Mouse (Mus musculus): ENCODE results near the gene Eefsec. TPM values are rescaled to one million over a fixed set of nuclear protein-coding genes. Genes with fewer than 3 reads are reported as not detected.
A peak's percentile ranks its signal among the peaks of the same experiment; 100 is the strongest.

The Eefsec gene
- polyA plus RNA-seq, 1 experiment from 2014 or later, result 26.3 TPM

GRCm38 (mm10) chr6:88361096-88361495 is 85.2 kb downstream of the Eefsec start:
- H3K27ac ChIP-seq (ENCODE audit: low read length), result no peak overlapping the region
- H3K27me3 ChIP-seq (ENCODE audit: control insufficient read depth, insufficient read depth, low read depth, low read length), result no peaks in the 10 kb centered on the region
- no peaks in the 10 kb centered on the region for H3K36me3 ChIP-seq (ENCODE audit: control insufficient read depth, insufficient read depth, low read length)
- 90% methylated on average over 1 of the region's 1 CpGs for WGBS
- H3K4me1 ChIP-seq (ENCODE audit: control insufficient read depth, insufficient read depth, low read length), result no peaks in the 10 kb centered on the region
- H3K9me3 ChIP-seq (replicated peaks; ENCODE audit: control insufficient read depth, low read length, poor library complexity, severe bottlenecking), result no peaks in the 10 kb centered on the region
- no peak overlapping the region for H3K4me2 ChIP-seq (ENCODE audit: low read length)
- no peak overlapping the region for H3K4me3 ChIP-seq (ENCODE audit: low read depth, low read length)
- no peak overlapping the region for H3K9ac ChIP-seq (ENCODE audit: low read depth, low read length)
- ATAC-seq, result no peak

GRCm38 (mm10) chr6:88358210-88358609 is 88.1 kb downstream of the Eefsec start:
- H3K36me3 ChIP-seq (ENCODE audit: control insufficient read depth, insufficient read depth, low read length), result no peaks in the 10 kb centered on the region; the same call in 1 of the 2 replicates
- H3K4me1 ChIP-seq (ENCODE audit: control insufficient read depth, insufficient read depth, low read length), result no peaks in the 10 kb centered on the region
- ATAC-seq, result no peak
- H3K4me3 ChIP-seq (ENCODE audit: low read depth, low read length), result no peak overlapping the region
- no peaks in the 10 kb centered on the region for H3K27me3 ChIP-seq (ENCODE audit: control insufficient read depth, insufficient read depth, low read depth, low read length)
- H3K4me2 ChIP-seq (ENCODE audit: low read length), result no peak overlapping the region
- H3K9ac ChIP-seq (ENCODE audit: low read depth, low read length), result no peak overlapping the region
- no peaks in the 10 kb centered on the region for H3K9me3 ChIP-seq (replicated peaks; ENCODE audit: control insufficient read depth, low read length, poor library complexity, severe bottlenecking)
- H3K27ac ChIP-seq (ENCODE audit: low read length), result no peak overlapping the region

GRCm38 (mm10) chr6:88355866-88356265 is 90.5 kb downstream of the Eefsec start:
- no peaks in the 10 kb centered on the region; the same call in 1 of the 2 replicates for H3K36me3 ChIP-seq (ENCODE audit: control insufficient read depth, insufficient read depth, low read length)
- no peak overlapping the region for H3K27ac ChIP-seq (ENCODE audit: low read length)
- H3K4me3 ChIP-seq (ENCODE audit: low read depth, low read length), result no peak overlapping the region
- WGBS, result 88% methylated on average over 3 of the region's 3 CpGs
- H3K27me3 ChIP-seq (ENCODE audit: control insufficient read depth, insufficient read depth, low read depth, low read length), result no peaks in the 10 kb centered on the region
- H3K9me3 ChIP-seq (replicated peaks; ENCODE audit: control insufficient read depth, low read length, poor library complexity, severe bottlenecking), result no peaks in the 10 kb centered on the region
- H3K9ac ChIP-seq (ENCODE audit: low read depth, low read length), result no peak overlapping the region
- no peak overlapping the region for H3K4me2 ChIP-seq (ENCODE audit: low read length)
- ATAC-seq, result no peak
- no peaks in the 10 kb centered on the region for H3K4me1 ChIP-seq (ENCODE audit: control insufficient read depth, insufficient read depth, low read length)

GRCm38 (mm10) chr6:88352541-88352940 is 93.8 kb downstream of the Eefsec start:
- no peak for ATAC-seq
- no peaks in the 10 kb centered on the region; the same call in 1 of the 2 replicates for H3K36me3 ChIP-seq (ENCODE audit: control insufficient read depth, insufficient read depth, low read length)
- H3K27me3 ChIP-seq (ENCODE audit: control insufficient read depth, insufficient read depth, low read depth, low read length), result no peaks in the 10 kb centered on the region
- H3K27ac ChIP-seq (ENCODE audit: low read length), result no peak overlapping the region
- H3K9ac ChIP-seq (ENCODE audit: low read depth, low read length), result no peak overlapping the region
- H3K4me2 ChIP-seq (ENCODE audit: low read length), result no peak overlapping the region
- WGBS, result 73% methylated on average over 4 of the region's 4 CpGs
- H3K9me3 ChIP-seq (replicated peaks; ENCODE audit: control insufficient read depth, low read length, poor library complexity, severe bottlenecking), result no peaks in the 10 kb centered on the region
- no peak overlapping the region for H3K4me3 ChIP-seq (ENCODE audit: low read depth, low read length)
- H3K4me1 ChIP-seq (ENCODE audit: control insufficient read depth, insufficient read depth, low read length), result no peaks in the 10 kb centered on the region

- ATAC-seq, result no peak
- no peaks in the 10 kb centered on the region for H3K9me3 ChIP-seq (replicated peaks; ENCODE audit: control insufficient read depth, low read length, poor library complexity, severe bottlenecking)
- 100% methylated on average over 1 of the region's 1 CpGs for WGBS
Observed at GRCm38 (mm10) chr6:88346776-88347175, 99.6 kb downstream of the Eefsec start.

GRCm38 (mm10) chr6:88345311-88345710 is 101.0 kb downstream of the Eefsec start:
- 53% methylated on average over 2 of the region's 2 CpGs for WGBS
- Histone ChIP-seq H3K9ac (ENCODE audit: low read depth, low read length) (no peak overlapping the region), H3K4me3 (ENCODE audit: low read depth, low read length) (no peak overlapping the region), H3K4me1 (ENCODE audit: control insufficient read depth, insufficient read depth, low read length) (peaks cover 24% of the 10 kb centered on the region), H3K27ac (ENCODE audit: low read length) (no peak overlapping the region), H3K4me2 (ENCODE audit: low read length) (no peak overlapping the region), H3K27me3 (ENCODE audit: control insufficient read depth, insufficient read depth, low read depth, low read length) (no peaks in the 10 kb centered on the region), H3K9me3 (replicated peaks; ENCODE audit: control insufficient read depth, low read length, poor library complexity, severe bottlenecking) (no peaks in the 10 kb centered on the region), H3K36me3 (ENCODE audit: control insufficient read depth, insufficient read depth, low read length) (no peaks in the 10 kb centered on the region)
- no peak for ATAC-seq

More at GRCm38 (mm10) chr6:88346776-88347175, 99.6 kb downstream of the Eefsec start:
- no peaks in the 10 kb centered on the region for H3K27me3 ChIP-seq (ENCODE audit: control insufficient read depth, insufficient read depth, low read depth, low read length)
- H3K4me2 ChIP-seq (ENCODE audit: low read length), result no peak overlapping the region
- H3K36me3 ChIP-seq (ENCODE audit: control insufficient read depth, insufficient read depth, low read length), result no peaks in the 10 kb centered on the region
- no peak overlapping the region for H3K27ac ChIP-seq (ENCODE audit: low read length)
- no peak overlapping the region for H3K9ac ChIP-seq (ENCODE audit: low read depth, low read length)
- no peak overlapping the region for H3K4me3 ChIP-seq (ENCODE audit: low read depth, low read length)
- peaks cover 24% of the 10 kb centered on the region for H3K4me1 ChIP-seq (ENCODE audit: control insufficient read depth, insufficient read depth, low read length)

GRCm38 (mm10) chr6:88343485-88344450 is 102.6 kb downstream of the Eefsec start:
- WGBS, result 41% methylated on average over 7 of the region's 7 CpGs
- Histone ChIP-seq H3K27ac (ENCODE audit: low read length) (peak overlapping the region; percentile 54), H3K9ac (ENCODE audit: low read depth, low read length) (peak overlapping the region; percentile 18; the same call in 1 of the 2 replicates), H3K27me3 (ENCODE audit: control insufficient read depth, insufficient read depth, low read depth, low read length) (no peaks in the 10 kb centered on the region), H3K9me3 (replicated peaks; ENCODE audit: control insufficient read depth, low read length, poor library complexity, severe bottlenecking) (no peaks in the 10 kb centered on the region), H3K36me3 (ENCODE audit: control insufficient read depth, insufficient read depth, low read length) (no peaks in the 10 kb centered on the region), H3K4me1 (ENCODE audit: control insufficient read depth, insufficient read depth, low read length) (peaks cover 24% of the 10 kb centered on the region), H3K4me3 (ENCODE audit: low read depth, low read length) (no peak overlapping the region), H3K4me2 (ENCODE audit: low read length) (no peak overlapping the region)
- peak; percentile 92 for ATAC-seq

GRCm38 (mm10) chr6:88342965-88343364 is 103.4 kb downstream of the Eefsec start:
- no peak for ATAC-seq
- H3K9me3 ChIP-seq (replicated peaks; ENCODE audit: control insufficient read depth, low read length, poor library complexity, severe bottlenecking), result no peaks in the 10 kb centered on the region
- H3K9ac ChIP-seq (ENCODE audit: low read depth, low read length), result no peak overlapping the region
- peaks cover 24% of the 10 kb centered on the region for H3K4me1 ChIP-seq (ENCODE audit: control insufficient read depth, insufficient read depth, low read length)
- peak overlapping the region; percentile 54 for H3K27ac ChIP-seq (ENCODE audit: low read length)
- H3K36me3 ChIP-seq (ENCODE audit: control insufficient read depth, insufficient read depth, low read length), result no peaks in the 10 kb centered on the region
- 93% methylated on average over 3 of the region's 3 CpGs for WGBS
- no peak overlapping the region for H3K4me3 ChIP-seq (ENCODE audit: low read depth, low read length)
- H3K27me3 ChIP-seq (ENCODE audit: control insufficient read depth, insufficient read depth, low read depth, low read length), result no peaks in the 10 kb centered on the region
- H3K4me2 ChIP-seq (ENCODE audit: low read length), result no peak overlapping the region

- no peak overlapping the region for H3K4me2 ChIP-seq (ENCODE audit: low read length)
- H3K4me1 ChIP-seq (ENCODE audit: control insufficient read depth, insufficient read depth, low read length), result peaks cover 23% of the 10 kb centered on the region
- H3K9ac ChIP-seq (ENCODE audit: low read depth, low read length), result no peak overlapping the region
- ATAC-seq, result no peak
- H3K36me3 ChIP-seq (ENCODE audit: control insufficient read depth, insufficient read depth, low read length), result no peaks in the 10 kb centered on the region
- 98% methylated on average over 3 of the region's 3 CpGs for WGBS
- H3K9me3 ChIP-seq (replicated peaks; ENCODE audit: control insufficient read depth, low read length, poor library complexity, severe bottlenecking), result no peaks in the 10 kb centered on the region
- no peaks in the 10 kb centered on the region for H3K27me3 ChIP-seq (ENCODE audit: control insufficient read depth, insufficient read depth, low read depth, low read length)
- no peak overlapping the region for H3K27ac ChIP-seq (ENCODE audit: low read length)
- no peak overlapping the region for H3K4me3 ChIP-seq (ENCODE audit: low read depth, low read length)
Observed at GRCm38 (mm10) chr6:88341182-88341581, 105.2 kb downstream of the Eefsec start.
